Mouse (Mus musculus): ENCODE data around the gene 3110070M22Rik. TPM values are rescaled to one million over a fixed set of nuclear protein-coding genes. Genes with fewer than 3 reads are reported as not detected.

Gene 3110070M22Rik
- polyA plus RNA-seq, 1 experiment from 2014 or later, result 2.6 TPM

DNA sequence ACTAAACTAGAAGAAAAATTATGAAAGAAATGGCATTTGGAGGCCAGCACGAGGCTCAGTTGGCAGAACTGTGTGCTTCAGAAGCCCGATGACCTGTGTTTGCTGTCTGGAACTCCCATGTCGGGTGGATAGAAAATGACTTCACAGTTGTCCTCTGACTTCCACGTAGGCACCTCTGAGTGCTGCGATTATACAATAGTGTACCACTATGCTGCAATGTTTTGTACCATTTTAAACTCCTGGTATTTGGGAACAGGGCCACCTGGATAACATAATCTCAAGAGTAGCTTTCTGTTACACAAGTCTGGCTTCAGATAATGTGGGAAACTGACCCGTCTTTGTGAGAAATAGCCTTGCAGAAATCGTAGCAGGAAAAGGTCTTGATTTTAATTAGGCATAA, 31.8 kb downstream of the 3110070M22Rik start:
- Histone ChIP-seq H3K27ac (ENCODE audit: low read depth, low read length) (no peak overlapping the region), H3K9me3 (ENCODE audit: control insufficient read depth, low read length) (no peaks in the 10 kb centered on the region), H3K27me3 (ENCODE audit: control insufficient read depth, insufficient read depth, low read length) (no peaks in the 10 kb centered on the region), H3K4me1 (ENCODE audit: control insufficient read depth, insufficient read depth, low read length) (no peaks in the 10 kb centered on the region), H3K4me3 (ENCODE audit: low read depth, low read length) (no peak overlapping the region), H3K4me2 (ENCODE audit: low read depth, low read length) (no peak overlapping the region), H3K36me3 (ENCODE audit: control insufficient read depth, insufficient read depth, low read length) (peaks cover 22% of the 10 kb centered on the region), H3K9ac (replicated peaks; ENCODE audit: low read depth, low read length) (no peak overlapping the region)
- ATAC-seq (ENCODE audit: low read depth), result no peak
- WGBS, result 94% methylated on average over 7 of the region's 7 CpGs

DNA sequence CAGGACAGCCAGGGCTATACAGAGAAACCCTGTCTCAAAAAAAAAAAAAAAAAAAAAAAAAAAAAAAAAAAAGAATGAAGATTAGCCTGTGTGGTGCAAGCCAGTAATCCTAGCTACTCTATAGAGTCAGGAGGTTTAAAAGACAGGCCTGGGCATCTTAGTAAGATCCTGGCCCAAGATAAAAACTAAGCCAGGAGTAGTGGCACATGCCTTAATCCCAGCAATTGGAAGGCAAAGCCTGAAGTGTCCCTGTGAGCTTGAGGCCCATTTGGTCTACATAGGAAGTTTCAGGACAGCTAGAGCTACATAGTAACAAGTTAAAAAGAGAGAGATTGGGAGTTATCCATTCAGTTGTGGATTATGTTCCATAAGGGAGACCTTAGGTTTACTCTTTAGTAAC, 33.1 kb downstream of the 3110070M22Rik start:
- no peak overlapping the region for H3K4me3 ChIP-seq (ENCODE audit: low read depth, low read length)
- no peak overlapping the region for H3K9ac ChIP-seq (replicated peaks; ENCODE audit: low read depth, low read length)
- no peak overlapping the region for H3K27ac ChIP-seq (ENCODE audit: low read depth, low read length)
- no peak overlapping the region for H3K4me2 ChIP-seq (ENCODE audit: low read depth, low read length)
- no peaks in the 10 kb centered on the region for H3K27me3 ChIP-seq (ENCODE audit: control insufficient read depth, insufficient read depth, low read length)
- no peaks in the 10 kb centered on the region for H3K9me3 ChIP-seq (ENCODE audit: control insufficient read depth, low read length)
- peaks cover 34% of the 10 kb centered on the region for H3K36me3 ChIP-seq (ENCODE audit: control insufficient read depth, insufficient read depth, low read length)
- no peak for ATAC-seq (ENCODE audit: low read depth)
- H3K4me1 ChIP-seq (ENCODE audit: control insufficient read depth, insufficient read depth, low read length), result no peaks in the 10 kb centered on the region

DNA sequence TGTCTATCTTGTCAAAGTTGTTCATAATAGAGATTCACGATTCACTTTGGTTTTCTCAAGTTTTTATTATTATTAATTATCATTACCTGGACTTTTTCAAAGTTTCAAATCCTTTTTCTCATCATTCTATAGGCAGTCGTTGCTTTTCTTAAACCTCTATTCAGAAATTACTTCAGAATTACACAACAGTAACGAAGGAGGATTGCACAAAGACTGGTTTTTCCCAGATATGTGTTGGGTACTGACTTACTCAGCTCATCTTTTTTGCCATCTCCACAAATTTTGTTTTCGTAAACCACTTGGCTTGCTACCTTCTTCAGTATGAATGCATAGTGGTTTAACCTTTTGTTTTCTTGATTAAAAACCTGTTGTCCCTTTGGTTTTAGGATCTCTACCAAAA, 34.6 kb downstream of the 3110070M22Rik start:
- Histone ChIP-seq H3K9ac (replicated peaks; ENCODE audit: low read depth, low read length) (no peak overlapping the region), H3K27me3 (ENCODE audit: control insufficient read depth, insufficient read depth, low read length) (no peaks in the 10 kb centered on the region), H3K4me2 (ENCODE audit: low read depth, low read length) (no peak overlapping the region), H3K4me3 (ENCODE audit: low read depth, low read length) (no peak overlapping the region), H3K4me1 (ENCODE audit: control insufficient read depth, insufficient read depth, low read length) (no peaks in the 10 kb centered on the region), H3K36me3 (ENCODE audit: control insufficient read depth, insufficient read depth, low read length) (peaks cover 34% of the 10 kb centered on the region), H3K9me3 (ENCODE audit: control insufficient read depth, low read length) (no peaks in the 10 kb centered on the region), H3K27ac (ENCODE audit: low read depth, low read length) (no peak overlapping the region)
- no peak for ATAC-seq (ENCODE audit: low read depth)
- 96% methylated on average over 4 of the region's 4 CpGs for WGBS

DNA sequence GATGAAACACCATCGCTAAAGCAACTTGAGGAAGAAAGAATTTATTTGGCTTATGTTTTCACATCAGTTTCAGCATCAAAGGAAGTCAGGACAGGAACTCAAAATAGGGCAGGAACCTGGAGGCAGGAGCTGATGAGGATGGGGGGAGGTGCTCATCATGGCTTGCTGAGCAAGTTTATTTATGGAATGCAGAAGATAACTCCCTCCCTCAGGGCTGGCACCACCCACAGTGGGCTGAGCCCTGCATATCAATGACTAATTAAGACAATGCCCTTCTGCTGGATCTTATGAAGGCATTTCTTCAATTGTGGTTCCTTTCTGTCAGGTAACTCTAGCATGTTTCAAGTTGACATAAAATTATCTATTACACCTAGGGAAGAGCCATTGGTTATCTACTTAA, 45.9 kb downstream of the 3110070M22Rik start:
- no peak overlapping the region for H3K4me3 ChIP-seq (ENCODE audit: low read depth, low read length)
- no peak overlapping the region for H3K4me2 ChIP-seq (ENCODE audit: low read depth, low read length)
- no peak overlapping the region for H3K9ac ChIP-seq (replicated peaks; ENCODE audit: low read depth, low read length)
- peaks cover 42% of the 10 kb centered on the region for H3K36me3 ChIP-seq (ENCODE audit: control insufficient read depth, insufficient read depth, low read length)
- ATAC-seq (ENCODE audit: low read depth), result no peak
- 93% methylated on average over 1 of the region's 1 CpGs for WGBS
- no peak overlapping the region for H3K27ac ChIP-seq (ENCODE audit: low read depth, low read length)
- no peaks in the 10 kb centered on the region for H3K4me1 ChIP-seq (ENCODE audit: control insufficient read depth, insufficient read depth, low read length)
- H3K27me3 ChIP-seq (ENCODE audit: control insufficient read depth, insufficient read depth, low read length), result no peaks in the 10 kb centered on the region
- H3K9me3 ChIP-seq (ENCODE audit: control insufficient read depth, low read length), result no peaks in the 10 kb centered on the region

Other genes starting within 250 kb of the 3110070M22Rik start
- 156 and 170 TPM in 2 replicates for gene Paip1, start 59.8 kb downstream of the 3110070M22Rik start, polyA plus RNA-seq (2014; fragmentation: Nextera tagmentation; extraction: Ambion mirVana)
- gene 4833420G17Rik, start 25.6 kb downstream of the 3110070M22Rik start, polyA plus RNA-seq (2014; fragmentation: Nextera tagmentation; extraction: Ambion mirVana), result 98.6 and 122 TPM in 2 replicates
- 5.5 and 5.7 TPM in 2 replicates for gene Tmem267, start 344 bp downstream of the 3110070M22Rik start, polyA plus RNA-seq (2014; fragmentation: Nextera tagmentation; extraction: Ambion mirVana)
- 0.37 and 0.53 TPM in 2 replicates for gene Ccl28, start 135.4 kb upstream of the 3110070M22Rik start, polyA plus RNA-seq (2014; fragmentation: Nextera tagmentation; extraction: Ambion mirVana)
- 506 and 536 TPM in 2 replicates for gene Hmgcs1, start 202.0 kb upstream of the 3110070M22Rik start, polyA plus RNA-seq (2014; fragmentation: Nextera tagmentation; extraction: Ambion mirVana)

Data from neural tube, embryonic 14.5 days (tissue).